Mouse (Mus musculus) forebrain, embryonic 11.5 days (tissue): ENCODE data around the gene Frmd8. TPM values are rescaled to one million over a fixed set of nuclear protein-coding genes. Genes with fewer than 3 reads are reported as not detected.

Experiments
- ATAC-seq: fragments of 200-750 bp; cut with Nextera tagmentation; replicated peaks from 2 replicates; pipeline ENCODE4 v1.8.0; 2017; ENCODE audit warnings: moderate TSS enrichment; ENCODE audit not compliant: low FRiP score
- DNase-seq: peaks from one replicate; pipeline ENCODE4 v3.0.0-alpha.2; 2017; ENCODE audit warnings: low spot score
- H3K27ac ChIP-seq: fragments of 300-500 bp; sonication (generic); 2 replicates; pipeline ENCODE4 v1.5.1; 2014; ENCODE audit warnings: low read depth, low read length
- H3K27me3 ChIP-seq: fragments of 300-500 bp; sonication (generic); 2 replicates; pipeline ENCODE4 v1.6.1; 2014; ENCODE audit warnings: mild to moderate bottlenecking, low read length, mixed read lengths; ENCODE audit not compliant: control insufficient read depth, insufficient read depth
- H3K36me3 ChIP-seq: fragments of 300-500 bp; sonication (generic); 2 replicates; pipeline ENCODE4 v1.6.1; 2014; ENCODE audit warnings: mild to moderate bottlenecking, low read length, moderate library complexity, mixed read lengths; ENCODE audit not compliant: control insufficient read depth, insufficient read depth
- H3K4me1 ChIP-seq: fragments of 300-500 bp; sonication (generic); replicated peaks from 2 replicates; pipeline ENCODE4 v1.6.1; 2014; ENCODE audit warnings: low read length, mixed read lengths; ENCODE audit not compliant: control insufficient read depth, insufficient read depth
- H3K4me2 ChIP-seq: fragments of 300-500 bp; sonication (generic); 2 replicates; pipeline ENCODE4 v1.6.1; 2014; ENCODE audit warnings: low read depth, mild to moderate bottlenecking, low read length, moderate library complexity, mixed read lengths; ENCODE audit not compliant: severe bottlenecking
- H3K4me3 ChIP-seq: fragments of 300-500 bp; sonication (generic); 2 replicates; pipeline ENCODE4 v1.5.1; 2014; ENCODE audit warnings: low read depth, low read length
- H3K9ac ChIP-seq: fragments of 300-500 bp; sonication (generic); 2 replicates; pipeline ENCODE4 v1.6.1; 2014; ENCODE audit warnings: low read length
- H3K9me3 ChIP-seq: fragments of 300-500 bp; sonication (generic); 2 replicates; pipeline ENCODE4 v1.6.1; 2016; ENCODE audit warnings: low read length, mixed read lengths; ENCODE audit not compliant: control insufficient read depth
- WGBS: fragments of 180-500 bp; shearing (Covaris S2); extraction: QIAGEN DNeasy Blood & Tissue Kit; methylation state at CpG from one replicate; pipeline ENCODE4 v1.1.7; 2014; 5-methylcytosine and 5-hydroxymethylcytosine counted together
- polyA plus RNA-seq: library from polyadenylated mRNA; unstranded; fragments of >200 nt; fragmentation: Nextera tagmentation; extraction: Ambion mirVana; gene quantifications from 2 replicates; pipeline ENCODE4 v1.2.1, GENCODE M21; 2014

The Frmd8 gene
- polyA plus RNA-seq, 1 experiment from 2014 or later = 24.5 TPM

GRCm38 (mm10) chr19:5871273-5871672, 3.8 kb downstream of the Frmd8 start:
- Histone ChIP-seq H3K4me1 (peaks cover 10% of the 10 kb centered on the region), H3K9ac (peak overlapping the region; percentile 23), H3K4me2 (peak overlapping the region; percentile 26; the same call in 1 of the 2 replicates), H3K27ac (peak overlapping the region; percentile 37; the same call in 1 of the 2 replicates), H3K27me3 (no peaks in the 10 kb centered on the region), H3K4me3 (no peak overlapping the region), H3K36me3 (no peaks in the 10 kb centered on the region; the same call in 1 of the 2 replicates), H3K9me3 (no peaks in the 10 kb centered on the region)
- DNase-seq (peak; percentile 81), ATAC-seq (peak; percentile 70)
- 22% methylated on average over 7 of the region's 7 CpGs for WGBS

DNA sequence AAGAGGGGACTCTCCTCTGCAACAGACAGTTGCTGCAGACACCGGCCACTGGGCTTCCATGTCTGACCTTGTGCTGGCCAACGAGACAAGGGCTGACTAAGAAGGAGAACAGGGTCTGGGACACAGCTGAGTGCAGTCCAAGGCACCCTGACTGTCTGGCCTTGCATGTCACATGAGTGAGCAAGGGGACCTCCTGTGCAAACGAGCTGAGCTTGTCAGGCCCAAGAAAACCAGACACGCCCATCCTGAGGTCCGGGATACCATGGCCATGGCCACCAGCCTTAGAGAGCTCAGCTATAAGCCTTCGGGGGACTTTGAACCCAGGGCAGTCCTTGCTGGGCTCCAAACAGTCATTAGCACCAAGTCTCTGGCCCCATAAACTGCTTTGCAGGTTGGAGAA, 7.0 kb downstream of the Frmd8 start:
- Histone ChIP-seq H3K9ac (no peak overlapping the region), H3K4me3 (no peak overlapping the region), H3K27ac (no peak overlapping the region), H3K9me3 (no peaks in the 10 kb centered on the region), H3K36me3 (peaks cover under 1% of the 10 kb centered on the region), H3K4me2 (no peak overlapping the region), H3K27me3 (no peaks in the 10 kb centered on the region), H3K4me1 (peaks cover 4% of the 10 kb centered on the region; the same call in 1 of the 2 replicates)
- WGBS = 88% methylated on average over 6 of the region's 6 CpGs
- ATAC-seq = no peak
- no peak for DNase-seq

- no peaks in the 10 kb centered on the region for H3K27me3 ChIP-seq
- no peak overlapping the region for H3K9ac ChIP-seq
- no peaks in the 10 kb centered on the region for H3K9me3 ChIP-seq
- no peak overlapping the region for H3K27ac ChIP-seq
- no peak for ATAC-seq
- H3K4me1 ChIP-seq = no peaks in the 10 kb centered on the region
- H3K4me3 ChIP-seq = no peak overlapping the region
- no peak overlapping the region for H3K4me2 ChIP-seq
- WGBS = 93% methylated on average over 20 of the region's 20 CpGs
- no peak for DNase-seq
- peaks cover 13% of the 10 kb centered on the region for H3K36me3 ChIP-seq
Observed at GRCm38 (mm10) chr19:5864710-5865398, 10.2 kb downstream of the Frmd8 start.

- DNase-seq (no peak), ATAC-seq (no peak)
- H3K9me3 ChIP-seq = no peaks in the 10 kb centered on the region
- no peak overlapping the region for H3K4me2 ChIP-seq
- H3K4me1 ChIP-seq = no peaks in the 10 kb centered on the region
- H3K27me3 ChIP-seq = no peaks in the 10 kb centered on the region
- no peak overlapping the region for H3K27ac ChIP-seq
- no peak overlapping the region for H3K4me3 ChIP-seq
- peaks cover 13% of the 10 kb centered on the region for H3K36me3 ChIP-seq
- 97% methylated on average over 5 of the region's 5 CpGs for WGBS
- H3K9ac ChIP-seq = no peak overlapping the region
Observed at GRCm38 (mm10) chr19:5863776-5864175, 11.3 kb downstream of the Frmd8 start.

DNA sequence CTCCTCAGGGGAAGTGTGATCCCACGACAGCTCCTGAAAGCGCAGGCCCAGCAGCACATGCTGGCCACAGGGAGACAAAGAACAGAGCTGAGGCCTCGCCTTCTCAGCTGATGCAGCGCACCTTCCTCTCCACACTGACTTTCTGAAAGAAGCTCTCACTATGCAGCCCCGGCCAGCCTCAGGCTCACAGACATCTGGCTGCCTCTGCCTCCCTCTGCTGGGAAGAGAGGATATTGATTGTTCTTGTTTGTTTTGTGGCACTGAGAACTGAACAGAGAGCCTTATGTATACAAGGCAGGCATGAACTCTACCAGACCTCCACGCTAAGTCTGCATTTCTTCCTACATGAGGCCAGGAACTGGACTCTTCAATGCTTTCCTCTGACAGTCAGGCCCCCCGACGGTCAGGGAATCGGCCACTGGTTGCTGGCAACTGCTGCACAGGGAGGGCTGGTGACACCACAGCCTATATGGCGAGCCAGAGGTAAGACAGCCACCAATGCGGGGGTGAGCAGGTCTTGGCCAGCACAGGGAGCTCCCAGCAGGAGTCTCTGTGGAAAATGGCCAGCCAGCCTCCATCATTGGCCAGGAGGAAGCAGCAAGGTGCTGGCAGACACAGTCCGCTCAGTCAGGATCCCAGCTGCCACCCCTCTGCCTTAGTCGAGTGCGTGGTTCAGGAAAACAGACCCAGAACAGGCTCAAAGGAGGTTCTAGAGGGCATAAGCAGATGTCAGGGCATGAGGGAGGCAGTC, 12.6 kb downstream of the Frmd8 start:
- H3K4me1 ChIP-seq = no peaks in the 10 kb centered on the region
- no peak overlapping the region for H3K4me3 ChIP-seq
- H3K36me3 ChIP-seq = peaks cover 13% of the 10 kb centered on the region
- no peaks in the 10 kb centered on the region for H3K27me3 ChIP-seq
- no peak overlapping the region for H3K4me2 ChIP-seq
- H3K9ac ChIP-seq = no peak overlapping the region
- WGBS = 96% methylated on average over 14 of the region's 14 CpGs
- H3K9me3 ChIP-seq = no peaks in the 10 kb centered on the region
- DNase-seq = no peak
- no peak overlapping the region for H3K27ac ChIP-seq
- no peak for ATAC-seq

GRCm38 (mm10) chr19:5856604-5857003, 18.5 kb downstream of the Frmd8 start:
- Histone ChIP-seq H3K36me3 (no peaks in the 10 kb centered on the region; the same call in 1 of the 2 replicates), H3K4me1 (no peaks in the 10 kb centered on the region)
- ATAC-seq = no peak

GRCm38 (mm10) chr19:5852035-5852722, 22.9 kb downstream of the Frmd8 start:
- H3K27ac ChIP-seq = no peak overlapping the region
- H3K4me3 ChIP-seq = no peak overlapping the region

More at GRCm38 (mm10) chr19:5856604-5857003, 18.5 kb downstream of the Frmd8 start:
- no peak overlapping the region for H3K4me2 ChIP-seq
- H3K4me3 ChIP-seq = no peak overlapping the region
- no peaks in the 10 kb centered on the region for H3K9me3 ChIP-seq
- no peak overlapping the region for H3K27ac ChIP-seq
- no peak overlapping the region for H3K9ac ChIP-seq
- no peaks in the 10 kb centered on the region for H3K27me3 ChIP-seq
- 78% methylated on average over 9 of the region's 9 CpGs for WGBS
- DNase-seq = no peak

DNA sequence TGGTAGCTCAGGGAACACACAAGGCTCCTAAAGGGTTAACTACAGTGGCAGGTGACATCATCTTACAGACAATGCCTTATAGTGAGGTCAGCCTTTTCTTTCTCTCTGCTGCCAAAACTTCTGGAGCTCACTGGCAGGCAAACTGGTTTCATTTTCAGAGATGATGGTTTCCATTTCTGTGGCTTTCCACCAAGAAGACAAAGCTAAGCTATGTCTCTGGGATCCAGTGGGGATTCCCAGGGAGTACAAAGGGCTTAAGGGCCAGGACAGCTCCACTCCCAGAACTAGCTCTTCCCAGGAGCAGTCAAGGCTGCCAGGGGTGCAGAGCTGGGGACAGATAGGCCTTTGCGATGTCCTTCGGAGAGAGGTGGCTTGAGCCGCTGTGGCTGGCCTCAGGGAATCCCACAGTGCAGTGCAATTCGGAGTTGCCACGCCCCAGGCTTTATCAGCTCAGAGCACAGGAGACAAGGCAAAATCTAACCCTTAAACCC, 23.5 kb downstream of the Frmd8 start:
- Histone ChIP-seq H3K4me1 (peaks cover 35% of the 10 kb centered on the region), H3K9ac (0 out of 2 replicates have a peak overlapping the region, but pooled peaks have one; percentile 12), H3K36me3 (no peaks in the 10 kb centered on the region; the same call in 1 of the 2 replicates), H3K4me2 (no peak overlapping the region), H3K9me3 (no peaks in the 10 kb centered on the region), H3K4me3 (no peak overlapping the region), H3K27ac (no peak overlapping the region), H3K27me3 (no peaks in the 10 kb centered on the region)
- 67% methylated on average over 5 of the region's 5 CpGs for WGBS
- no peak for DNase-seq
- no peak for ATAC-seq

More at GRCm38 (mm10) chr19:5852035-5852722, 22.9 kb downstream of the Frmd8 start:
- no peaks in the 10 kb centered on the region; the same call in 1 of the 2 replicates for H3K36me3 ChIP-seq
- H3K4me1 ChIP-seq = peaks cover 28% of the 10 kb centered on the region
- H3K9me3 ChIP-seq = no peaks in the 10 kb centered on the region
- H3K9ac ChIP-seq = no peak overlapping the region
- DNase-seq (no peak), ATAC-seq (no peak)
- no peak overlapping the region for H3K4me2 ChIP-seq
- 88% methylated on average over 12 of the region's 12 CpGs for WGBS
- H3K27me3 ChIP-seq = no peaks in the 10 kb centered on the region
